Mouse (Mus musculus): ENCODE data around the gene Myb.

- TF ChIP-seq CTCF (IDR thresholded peaks at IDR 0.05; ENCODE audit: extremely low read depth, insufficient read length, insufficient replicate concordance, low read depth, low read length) (no peak), POLR2A (IDR thresholded peaks at IDR 0.05; ENCODE audit: low read depth, low read length) (no peak)
Observed at GRCm38 (mm10) chr10:21167842-21168241, 7.1 kb upstream of the Myb start.
